Mouse (Mus musculus) mature B cell (primary cell): ENCODE data around the gene Acot8.

Experiments
- in situ Hi-C: fragments of 300-500 bp; cut with MboI; formaldehyde crosslinking; loops from 2 replicates; pipeline ENCODE4 v1.14.3; 2019

The Acot8 gene

GRCm38 (mm10) chr2:164804533-164805331, at the start of gene Acot8, which contains the start of gene Zswim3:
TSS of gene Acot8 (minus strand) at chr2:164804882.
TSS of gene Zswim3 (plus strand) at chr2:164805098.
- in situ Hi-C loops, result no loop called here

- in situ Hi-C loops, result no loop called here
Observed at GRCm38 (mm10) chr2:164850061-164850460, 45.4 kb upstream of the Acot8 start.

GRCm38 (mm10) chr2:164845782-164846181, 41.1 kb upstream of the Acot8 start:
- in situ Hi-C loops, result no loop called here

- in situ Hi-C loops, result no loop called here
Observed at GRCm38 (mm10) chr2:164835164-164835563, 30.5 kb upstream of the Acot8 start.

- in situ Hi-C loops, result loop anchor here (5.0 kb wide), 1 partner anchor 43 kb away; the partner anchor contains the start of gene Pcif1
Observed at GRCm38 (mm10) chr2:164834531-164834930, 29.8 kb upstream of the Acot8 start.

GRCm38 (mm10) chr2:164833314-164833959, 28.8 kb upstream of the Acot8 start, which contains the start of gene Neurl2:
TSS of gene Neurl2 (minus strand) at chr2:164833456.
- in situ Hi-C loops, result loop anchor here (5.0 kb wide), 1 partner anchor 44 kb away; the partner anchor contains the start of gene Pcif1

GRCm38 (mm10) chr2:164832748-164833301, 28.1 kb upstream of the Acot8 start, which contains the start of gene Ctsa:
TSS of gene Ctsa (plus strand) at chr2:164832873.
- in situ Hi-C loops, result loop anchor here (5.0 kb wide), 1 partner anchor 44 kb away; the partner anchor contains the start of gene Pcif1

GRCm38 (mm10) chr2:164832032-164832747, 27.5 kb upstream of the Acot8 start:
- in situ Hi-C loops, result loop anchor here (5.0 kb wide), 1 partner anchor 45 kb away; the partner anchor contains the start of gene Pcif1

- in situ Hi-C loops, result loop anchor here (5.0 kb wide), 1 partner anchor 46 kb away; the partner anchor contains the start of gene Pcif1
Observed at GRCm38 (mm10) chr2:164831029-164831428, 26.3 kb upstream of the Acot8 start.

GRCm38 (mm10) chr2:164829090-164829489, 24.4 kb upstream of the Acot8 start:
- in situ Hi-C loops, result no loop called here

- in situ Hi-C loops, result no loop called here
Observed at GRCm38 (mm10) chr2:164828437-164828836, 23.8 kb upstream of the Acot8 start, which contains the start of gene Spata25. TSS of gene Spata25 (minus strand) at chr2:164828537.

- in situ Hi-C loops, result no loop called here
Observed at GRCm38 (mm10) chr2:164827146-164827850, 22.6 kb upstream of the Acot8 start.

- in situ Hi-C loops, result no loop called here
Observed at GRCm38 (mm10) chr2:164825521-164825920, 20.8 kb upstream of the Acot8 start.

- in situ Hi-C loops, result no loop called here
Observed at GRCm38 (mm10) chr2:164823969-164824368, 19.3 kb upstream of the Acot8 start.

- in situ Hi-C loops, result no loop called here
Observed at GRCm38 (mm10) chr2:164823181-164823585, 18.5 kb upstream of the Acot8 start.

GRCm38 (mm10) chr2:164822636-164823165, 18.0 kb upstream of the Acot8 start, which contains the start of gene Zswim1:
TSS of gene Zswim1 (plus strand) at chr2:164822686.
- in situ Hi-C loops, result no loop called here

- in situ Hi-C loops, result no loop called here
Observed at GRCm38 (mm10) chr2:164821060-164821459, 16.4 kb upstream of the Acot8 start.

- in situ Hi-C loops, result no loop called here
Observed at GRCm38 (mm10) chr2:164817703-164818102, 13.0 kb upstream of the Acot8 start.

GRCm38 (mm10) chr2:164817206-164817605, 12.5 kb upstream of the Acot8 start:
- in situ Hi-C loops, result no loop called here

GRCm38 (mm10) chr2:164815821-164816220, 11.1 kb upstream of the Acot8 start:
- in situ Hi-C loops, result no loop called here
